Mouse (Mus musculus) C2C12 (cell line): ENCODE measurements around the gene Rgp1. TPM values are rescaled to one million over a fixed set of nuclear protein-coding genes. Genes with fewer than 3 reads are reported as not detected.

Experiments
- H3K27me3 ChIP-seq: one replicate; pipeline ENCODE4 v1.6.1; 2011; ENCODE audit not compliant: control insufficient read depth, insufficient read depth, insufficient read length
- H3K36me3 ChIP-seq: one replicate; pipeline ENCODE4 v1.6.1; 2011; ENCODE audit not compliant: control insufficient read depth, insufficient read depth
- H3K4me3 ChIP-seq: one replicate; pipeline ENCODE4 v1.5.1; 2011; ENCODE audit warnings: mild to moderate bottlenecking, control low read depth; ENCODE audit not compliant: poor library complexity, insufficient read depth, severe bottlenecking
- H3K79me2 ChIP-seq: one replicate; pipeline ENCODE4 v1.6.1; 2011; ENCODE audit not compliant: control insufficient read depth, insufficient read depth
- H3K79me3 ChIP-seq: one replicate; pipeline ENCODE4 v1.6.1; 2011; ENCODE audit warnings: low read depth, control low read depth
- H3ac ChIP-seq: one replicate; pipeline ENCODE3; 2011; ENCODE audit warnings: low read depth; ENCODE audit not compliant: control insufficient read depth, insufficient read length
- CEBPB ChIP-seq: IDR thresholded peaks from one replicate; pipeline ENCODE4 v1.6.1; 2011; ENCODE audit warnings: low read depth, mild to moderate bottlenecking, control low read depth, moderate library complexity
- CTCF ChIP-seq: IDR thresholded peaks from one replicate; pipeline ENCODE4 v1.5.1; 2011; ENCODE audit not compliant: control insufficient read depth, insufficient read depth, insufficient read length
- FOSL1 ChIP-seq: IDR thresholded peaks from one replicate; pipeline ENCODE4 v1.8.0; 2011; ENCODE audit warnings: mild to moderate bottlenecking, low read length; ENCODE audit not compliant: poor library complexity, insufficient read depth, severe bottlenecking
- MAX ChIP-seq: IDR thresholded peaks from one replicate; pipeline ENCODE4 v1.6.1; 2011; ENCODE audit warnings: mild to moderate bottlenecking, control low read depth
- MYOD1 ChIP-seq: IDR thresholded peaks from one replicate; pipeline ENCODE4 v1.6.1; 2011; ENCODE audit warnings: low read depth; ENCODE audit not compliant: control insufficient read depth, insufficient read length
- MYOG ChIP-seq: IDR thresholded peaks from one replicate; pipeline ENCODE4 v1.6.1; 2011; ENCODE audit not compliant: control insufficient read depth, insufficient read length; ENCODE audit errors: extremely low read depth
- USF1 ChIP-seq: IDR thresholded peaks from one replicate; pipeline ENCODE4 v1.6.1; 2011; ENCODE audit warnings: low read depth, mild to moderate bottlenecking, control low read depth, moderate library complexity
- polyA plus RNA-seq: library from polyadenylated mRNA; unstranded; fragments of >200 nt; fragmentation: generic; extraction: Trizol; gene quantifications from one replicate; pipeline ENCODE4 v1.2.1, GENCODE M21; 2012; ENCODE audit warnings: missing spikeins

Gene Rgp1
- polyA plus RNA-seq, 1 experiment, result 22.6 TPM

DNA sequence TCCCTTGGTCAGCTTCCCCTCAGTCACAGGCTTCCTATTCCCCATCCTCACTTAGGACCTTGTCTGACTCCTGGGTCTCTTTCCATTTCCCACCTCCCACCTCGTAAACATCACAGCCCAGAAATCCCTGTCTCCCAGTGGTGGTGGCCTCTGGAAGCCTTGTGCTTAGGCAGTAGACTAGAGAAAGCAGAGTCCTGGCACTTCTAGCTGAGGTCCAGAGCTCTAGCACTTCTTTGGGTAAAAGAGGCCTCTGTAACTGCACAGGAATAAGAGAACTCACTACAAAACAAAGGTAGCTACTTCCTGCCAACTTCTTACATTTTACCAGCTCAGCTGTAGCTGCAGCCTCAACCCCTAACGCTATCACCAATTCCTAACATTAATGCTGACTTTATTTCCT lies 17.5 kb upstream of the Rgp1 start:
- Histone ChIP-seq H3K79me2 (peaks cover 74% of the 10 kb centered on the region), H3K79me3 (peaks cover 55% of the 10 kb centered on the region), H3K4me3 (peak overlapping the region; percentile 86), H3K27me3 (no peaks in the 10 kb centered on the region), H3K36me3 (peaks cover 28% of the 10 kb centered on the region), H3ac (peak overlapping the region; percentile 77)
- TF ChIP-seq FOSL1 (no peak), CEBPB (no peak), MYOG (no peak), MYOD1 (no peak), MAX (no peak), CTCF (no peak), USF1 (no peak)

GRCm38 (mm10) chr4:43561436-43561996 lies 17.0 kb upstream of the Rgp1 start:
- Histone ChIP-seq H3K79me2 (peaks cover 69% of the 10 kb centered on the region), H3ac (peak overlapping the region; percentile 86), H3K36me3 (peaks cover 27% of the 10 kb centered on the region), H3K79me3 (peaks cover 50% of the 10 kb centered on the region), H3K4me3 (peak overlapping the region; percentile 86), H3K27me3 (no peaks in the 10 kb centered on the region)
- TF ChIP-seq MYOG (no peak), CEBPB (no peak), USF1 (no peak), MYOD1 (no peak), MAX (no peak), FOSL1 (no peak)

DNA sequence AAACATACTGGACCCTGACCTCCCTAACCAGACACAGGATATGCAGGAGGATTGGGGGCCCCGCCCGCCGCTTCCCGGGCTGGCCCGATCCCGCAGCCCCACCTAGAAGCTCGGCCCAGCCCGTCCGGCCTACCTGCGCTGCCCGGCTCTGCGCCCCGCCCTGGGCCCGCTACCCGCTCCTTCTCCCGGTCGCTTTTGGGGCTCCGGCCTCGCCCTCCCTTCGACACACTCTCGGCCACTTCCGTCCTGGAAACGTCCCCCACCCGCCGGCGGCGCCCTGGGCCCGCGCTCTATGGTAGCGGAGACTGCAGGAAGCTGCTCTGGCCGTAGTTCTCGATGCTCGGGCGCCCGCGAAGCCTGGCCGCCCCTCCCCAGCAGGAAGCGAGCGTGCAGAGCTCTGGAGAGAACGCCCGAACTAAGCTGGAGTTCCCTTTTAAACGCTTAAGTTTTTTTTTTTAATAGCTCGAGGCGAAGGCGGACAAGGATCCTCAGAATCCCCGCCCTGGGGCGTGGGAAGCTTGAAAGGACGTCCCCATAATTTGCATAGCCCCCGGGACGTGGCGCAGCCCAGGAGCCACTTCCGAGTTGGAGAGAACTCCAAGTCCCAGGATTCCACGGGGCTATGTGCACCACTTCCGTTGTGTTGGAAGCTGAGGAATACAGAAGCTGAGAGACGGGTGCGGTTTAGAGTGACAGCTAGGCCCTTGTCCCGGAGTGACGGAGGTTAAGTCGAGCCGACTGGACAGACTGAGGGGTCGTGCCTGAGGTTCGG lies 16.3 kb upstream of the Rgp1 start, which contains the start of the genes Creb3 and Tln1:
TSS of gene Creb3 (plus strand) at position 336 of the 772 bp plus-strand sequence.
TSS of gene Tln1 (minus strand) at position 695 of the 772 bp plus-strand sequence.
- H3K79me2 ChIP-seq, result peaks cover 62% of the 10 kb centered on the region
- peaks cover 27% of the 10 kb centered on the region for H3K36me3 ChIP-seq
- H3K4me3 ChIP-seq, result peak within 1 kb of the TSS; percentile 86
- H3K79me3 ChIP-seq, result peaks cover 43% of the 10 kb centered on the region
- peak within 1 kb of the TSS; percentile 86 for H3ac ChIP-seq
- TF ChIP-seq MAX (no peak), CTCF (no peak), MYOG (no peak), USF1 (no peak), CEBPB (no peak), MYOD1 (no peak), FOSL1 (no peak)
- no peaks in the 10 kb centered on the region for H3K27me3 ChIP-seq

DNA sequence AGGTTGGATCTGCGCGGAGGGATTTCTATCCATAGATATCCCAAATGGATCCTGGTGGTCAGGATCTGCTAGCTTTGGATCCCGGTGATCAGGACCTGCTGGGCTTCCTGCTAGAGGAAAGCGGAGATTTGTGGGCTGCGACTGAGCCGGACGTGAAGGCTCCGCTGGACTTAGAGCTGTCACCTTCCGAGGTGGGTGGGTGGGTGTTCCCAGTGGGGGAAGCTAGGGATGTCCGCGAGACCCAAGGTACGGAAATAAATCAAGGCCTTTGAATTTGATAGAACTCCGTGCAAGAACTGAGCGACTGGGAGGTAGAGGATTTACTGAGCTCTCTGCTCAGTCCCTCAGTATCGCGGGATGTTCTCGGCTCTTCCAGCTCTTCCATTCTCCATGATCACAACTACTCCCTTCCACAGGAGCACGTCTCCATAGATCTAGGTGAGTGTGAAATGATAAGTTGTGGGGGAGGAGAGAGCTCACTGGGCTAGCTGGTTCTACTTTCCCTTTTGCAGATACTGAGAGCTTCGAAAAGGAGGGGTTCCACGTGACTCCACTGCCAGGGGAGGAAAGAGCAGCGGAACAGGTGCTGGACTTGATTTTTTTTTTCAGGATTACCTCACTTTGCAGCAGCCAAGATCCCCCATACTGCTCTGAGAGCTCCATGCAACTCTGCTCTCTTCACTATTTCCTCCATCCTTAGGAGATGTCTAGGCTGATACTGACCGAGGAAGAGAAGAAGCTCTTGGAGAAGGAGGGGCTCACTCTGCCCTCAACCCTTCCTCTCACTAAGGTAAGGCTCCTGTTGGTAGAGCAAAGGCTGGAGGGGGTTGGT lies 15.5 kb upstream of the Rgp1 start:
- Histone ChIP-seq H3K79me3 (peaks cover 35% of the 10 kb centered on the region), H3ac (peak overlapping the region; percentile 86), H3K79me2 (peaks cover 54% of the 10 kb centered on the region), H3K36me3 (peaks cover 33% of the 10 kb centered on the region), H3K4me3 (peak overlapping the region; percentile 86), H3K27me3 (no peaks in the 10 kb centered on the region)
- TF ChIP-seq CEBPB, result no peak
- TF ChIP-seq MYOD1, result no peak
- no peak for TF ChIP-seq MAX
- no peak for TF ChIP-seq CTCF
- no peak for TF ChIP-seq USF1
- TF ChIP-seq FOSL1, result no peak
- no peak for TF ChIP-seq MYOG

- no peak for TF ChIP-seq MYOD1
- no peak for TF ChIP-seq USF1
- no peak for TF ChIP-seq CTCF
- TF ChIP-seq MAX, result no peak
- TF ChIP-seq MYOG, result no peak
- no peak for TF ChIP-seq CEBPB
- no peak for TF ChIP-seq FOSL1
- peaks cover 38% of the 10 kb centered on the region for H3K36me3 ChIP-seq
- no peaks in the 10 kb centered on the region for H3K27me3 ChIP-seq
- H3K4me3 ChIP-seq, result peak overlapping the region; percentile 86
- H3K79me2 ChIP-seq, result peaks cover 48% of the 10 kb centered on the region
- no peak overlapping the region for H3ac ChIP-seq
- H3K79me3 ChIP-seq, result peaks cover 31% of the 10 kb centered on the region
Observed at GRCm38 (mm10) chr4:43563601-43563875, 15.0 kb upstream of the Rgp1 start.
